Mouse (Mus musculus) erythroblast, embryonic 14.5 days (primary cell): Measurements from ENCODE around the gene Fam169b.

Source experiments
- GATA1 ChIP-seq: IDR thresholded peaks from 2 replicates; pipeline ENCODE4 v1.6.1; 2012; ENCODE audit warnings: low read length, inconsistent platforms, mixed read lengths
- TAL1 ChIP-seq: IDR thresholded peaks from 3 replicates; pipeline ENCODE4 v1.6.1; 2012; ENCODE audit warnings: low read length, inconsistent platforms, mixed read lengths

DNA sequence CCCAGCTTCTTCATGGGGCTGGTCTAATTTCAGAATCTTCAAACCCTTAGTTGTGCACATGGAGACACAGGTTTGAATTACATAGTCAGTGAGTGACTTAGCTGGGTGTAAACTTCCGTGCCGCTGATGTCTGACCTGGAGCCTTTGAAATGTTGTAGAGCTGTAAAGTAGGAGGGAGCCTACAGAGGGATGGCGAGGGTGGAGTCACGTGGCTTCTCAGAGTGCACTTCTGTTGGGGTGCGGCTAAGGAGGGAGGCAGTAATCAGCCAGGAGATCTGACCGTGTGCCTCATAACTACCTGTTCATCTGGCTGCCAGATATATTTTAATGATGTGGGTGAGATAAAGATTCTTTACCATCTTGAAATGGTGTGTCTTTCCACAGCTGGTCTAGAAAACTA lies 49.4 kb downstream of the Fam169b start:
- TF ChIP-seq GATA1 (no peak), TAL1 (no peak)
